Mouse (Mus musculus): ENCODE measurements at regions not wholly inside any gene's neighbourhood (a gene's known extent, or its start where the extent isn't known, plus 50 kb on each side); places are given as distances from the start of the nearest gene placed in this dataset.

- DNase-seq (ENCODE audit: low read depth) = no peak
Observed at GRCm38 (mm10) chr5:43089941-43090340, 143.0 kb upstream of the Cpeb2 start.

- no peak for DNase-seq (ENCODE audit: low read depth)
Observed at GRCm38 (mm10) chr5:43093647-43094326, 139.2 kb upstream of the Cpeb2 start.

- DNase-seq (ENCODE audit: low read depth) = no peak
Observed at GRCm38 (mm10) chr5:43094329-43094898, 138.6 kb upstream of the Cpeb2 start.

DNA sequence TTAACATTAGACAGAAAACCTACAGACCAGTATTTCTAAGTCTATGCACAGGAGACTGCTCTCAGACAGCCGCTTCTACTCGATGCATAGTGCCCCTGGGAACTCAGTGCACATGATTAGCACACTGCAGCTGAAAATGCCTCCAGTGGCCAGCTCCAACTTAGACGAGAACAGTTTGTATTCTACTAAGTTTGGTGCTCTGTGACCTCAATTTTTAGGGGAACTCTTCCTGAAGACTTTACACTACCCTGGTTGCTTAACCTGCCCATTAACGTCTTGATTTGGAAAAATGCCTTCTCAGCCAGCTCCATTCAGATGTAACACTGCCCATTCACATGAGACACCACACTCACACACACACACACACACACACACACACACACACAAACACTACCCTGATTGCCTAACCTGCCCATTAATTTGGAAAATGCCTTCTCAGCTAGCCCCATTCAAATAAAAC is 130.9 kb upstream of the Cpeb2 start:
- DNase-seq (ENCODE audit: low read depth) = no peak

- no peak for DNase-seq (ENCODE audit: low read depth)
Observed at GRCm38 (mm10) chr5:43102590-43102989, 130.4 kb upstream of the Cpeb2 start.

DNA sequence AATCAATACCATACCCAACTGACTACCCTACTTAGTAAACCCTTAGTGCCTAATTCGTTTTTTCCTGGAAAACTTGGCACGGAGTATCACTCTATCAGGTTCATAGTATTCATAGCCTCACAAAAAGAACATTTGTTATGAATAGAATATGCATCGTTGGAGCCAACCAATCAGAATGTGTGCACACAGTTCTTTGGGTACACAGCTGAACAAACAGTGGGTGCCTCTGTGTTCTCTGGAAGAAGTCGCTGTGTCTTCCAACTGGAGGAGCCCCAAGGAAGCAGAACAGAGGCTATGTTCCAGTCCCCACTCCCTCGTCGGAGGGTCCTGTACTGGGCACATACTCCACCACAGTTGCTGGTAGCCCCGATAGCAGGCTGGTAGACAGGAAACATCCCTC is 129.2 kb upstream of the Cpeb2 start:
- no peak for DNase-seq (ENCODE audit: low read depth)

- DNase-seq (ENCODE audit: low read depth) = no peak
Observed at GRCm38 (mm10) chr5:43105528-43105927, 127.4 kb upstream of the Cpeb2 start.

- DNase-seq (ENCODE audit: low read depth) = no peak
Observed at GRCm38 (mm10) chr5:43107436-43108259, 125.3 kb upstream of the Cpeb2 start.

- no peak for DNase-seq (ENCODE audit: low read depth)
Observed at GRCm38 (mm10) chr5:43108260-43108589, 124.7 kb upstream of the Cpeb2 start.

GRCm38 (mm10) chr5:43110122-43110521 is 122.8 kb upstream of the Cpeb2 start:
- DNase-seq (ENCODE audit: low read depth) = no peak

GRCm38 (mm10) chr5:43111740-43112139 is 121.2 kb upstream of the Cpeb2 start:
- DNase-seq (ENCODE audit: low read depth) = no peak

DNA sequence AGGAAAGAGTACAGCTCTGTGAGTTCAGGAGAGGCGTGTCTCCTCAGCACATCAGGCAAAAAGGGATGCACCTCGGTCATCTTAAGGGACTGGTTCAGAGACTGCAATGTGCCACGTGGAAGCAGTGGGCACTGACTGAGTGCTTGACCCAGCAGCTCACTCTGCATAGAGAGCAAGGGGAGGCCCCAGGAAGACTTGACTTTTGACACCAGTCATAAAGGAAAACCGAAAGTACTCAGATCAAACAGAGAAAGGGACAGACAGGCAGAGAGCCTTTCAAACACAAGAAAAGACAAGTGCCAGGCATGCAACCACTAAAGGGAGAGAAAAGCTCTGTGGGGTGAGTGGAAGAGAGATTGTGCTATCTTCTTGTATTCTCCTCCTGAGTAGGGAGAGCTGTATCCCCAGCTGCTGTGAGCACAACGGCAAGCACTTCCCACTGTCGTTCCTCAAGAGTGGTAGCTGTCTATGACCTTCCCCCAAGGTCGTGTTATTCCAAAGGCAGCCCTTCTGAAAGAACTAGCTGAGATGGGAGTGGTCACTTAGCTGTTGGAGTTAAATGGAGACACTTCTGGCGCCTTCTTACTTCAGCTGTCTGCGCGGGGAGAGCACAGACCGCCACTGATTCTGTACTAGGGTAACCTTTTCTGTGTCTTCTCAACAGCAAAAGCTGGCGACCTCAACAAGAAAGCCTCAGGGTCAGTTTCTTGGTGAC is 119.4 kb upstream of the Cpeb2 start:
- no peak for DNase-seq (ENCODE audit: low read depth)

- DNase-seq (ENCODE audit: low read depth) = no peak
Observed at GRCm38 (mm10) chr5:43115507-43115906, 117.5 kb upstream of the Cpeb2 start.

DNA sequence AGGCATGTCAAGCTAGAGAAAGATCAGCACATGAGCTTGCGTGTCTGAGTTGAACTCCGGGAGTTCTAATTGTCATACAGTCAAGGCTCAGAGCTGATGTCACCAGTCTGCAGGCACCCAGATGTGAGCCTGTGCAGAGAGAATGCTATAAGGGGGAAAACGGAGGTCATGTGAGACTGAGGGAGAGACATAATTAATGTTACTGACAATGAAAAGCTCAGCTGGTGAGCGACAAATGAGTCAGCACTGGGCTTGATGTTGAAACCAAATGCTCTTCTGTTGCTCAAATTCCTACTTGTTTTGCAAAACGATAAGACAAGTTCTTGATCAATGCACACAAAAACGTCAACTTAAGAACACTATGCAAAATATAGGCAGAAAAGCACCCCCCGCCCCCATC is 116.1 kb upstream of the Cpeb2 start:
- DNase-seq (ENCODE audit: low read depth) = peak; percentile 38

DNA sequence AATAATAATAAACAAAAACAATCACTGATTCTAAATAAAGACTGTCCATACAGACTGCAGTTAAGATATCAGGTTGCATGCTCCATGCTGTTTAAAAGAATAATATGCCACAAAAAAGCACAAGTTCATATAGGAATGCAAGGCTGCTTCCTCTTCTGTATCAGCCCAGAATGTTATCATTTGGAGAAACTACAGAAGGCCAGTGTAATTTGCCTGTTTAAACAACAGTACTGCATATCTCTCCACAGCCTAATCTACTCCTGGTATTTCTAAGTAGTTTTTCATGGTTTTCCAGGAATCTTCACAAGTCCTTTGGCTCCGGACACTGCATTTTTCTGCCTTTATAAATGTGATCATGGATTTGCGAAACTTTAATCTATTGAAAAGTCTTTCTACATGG is 111.9 kb upstream of the Cpeb2 start:
- DNase-seq (ENCODE audit: low read depth) = no peak

DNA sequence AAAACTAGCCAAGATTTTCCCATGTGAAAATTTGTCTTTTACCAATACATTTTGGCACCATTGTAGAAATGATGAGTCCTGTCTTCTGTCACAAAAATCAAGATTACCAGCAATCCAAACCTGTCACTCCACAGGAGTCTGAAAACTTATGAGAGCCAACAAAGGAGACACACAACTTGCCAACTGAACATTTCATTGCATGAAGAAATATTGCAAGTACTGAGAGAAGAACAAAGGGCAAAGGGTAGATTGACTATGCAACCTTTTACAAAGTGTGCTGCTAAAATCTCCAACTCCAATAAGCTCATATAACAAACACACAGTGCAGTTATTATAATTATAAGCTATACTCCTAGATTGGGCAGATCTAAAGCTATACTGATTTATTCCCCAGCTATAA is 108.7 kb upstream of the Cpeb2 start:
- no peak for DNase-seq (ENCODE audit: low read depth)

- DNase-seq (ENCODE audit: low read depth) = no peak
Observed at GRCm38 (mm10) chr5:43125774-43126536, 107.0 kb upstream of the Cpeb2 start.

DNA sequence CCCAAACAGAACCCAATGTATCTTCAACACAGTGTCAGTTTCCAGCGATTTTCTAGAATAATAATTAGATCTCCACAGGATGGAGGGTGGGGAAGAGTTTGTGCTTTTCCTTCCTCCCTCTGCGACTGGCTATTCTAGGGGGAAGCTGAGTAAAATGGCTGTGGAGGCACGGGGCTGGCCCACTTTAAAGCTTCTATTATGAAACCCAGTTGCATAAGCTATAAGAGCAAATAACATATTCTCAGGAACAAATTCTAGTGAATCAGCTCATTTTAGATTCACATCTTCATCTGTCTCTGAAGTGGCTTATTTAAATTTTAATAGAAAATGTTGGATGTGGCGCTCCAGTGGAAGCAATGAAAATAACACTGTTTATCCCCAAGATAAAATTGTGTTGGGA is 102.6 kb upstream of the Cpeb2 start:
- DNase-seq (ENCODE audit: low read depth) = no peak

DNA sequence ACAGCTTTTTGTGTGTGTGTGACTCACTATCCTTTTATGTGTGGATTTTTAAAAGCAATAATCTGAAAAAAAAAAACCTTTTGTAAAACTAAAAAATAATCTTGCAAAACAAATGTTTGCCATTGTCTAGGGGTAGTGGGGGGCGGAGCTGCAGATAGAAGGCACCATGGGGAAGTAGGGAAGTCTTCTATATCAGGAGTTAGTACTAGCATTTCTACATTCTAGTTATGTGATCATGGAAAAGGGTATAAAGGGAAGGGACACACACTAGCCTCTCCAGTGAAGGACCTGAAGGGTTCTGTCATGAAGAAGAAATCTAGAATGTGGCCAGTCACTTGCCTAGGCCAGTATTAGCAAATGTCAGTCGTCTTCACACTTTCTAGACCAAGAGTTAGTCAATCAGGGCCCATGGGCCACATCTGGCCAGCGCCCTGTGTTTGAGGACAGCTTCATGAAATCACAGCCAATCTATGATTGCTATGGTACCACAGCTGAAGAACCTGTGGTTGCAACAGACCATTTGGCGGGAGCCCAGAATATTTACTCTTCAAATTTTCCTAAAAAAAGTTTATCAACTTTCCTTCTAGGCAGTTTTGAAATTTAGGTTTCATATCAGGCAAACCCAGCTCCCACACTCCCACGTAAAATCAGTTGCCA is 101.9 kb upstream of the Cpeb2 start:
- DNase-seq (ENCODE audit: low read depth) = no peak

- DNase-seq (ENCODE audit: low read depth) = no peak
Observed at GRCm38 (mm10) chr5:43133672-43134071, 99.3 kb upstream of the Cpeb2 start.

DNA sequence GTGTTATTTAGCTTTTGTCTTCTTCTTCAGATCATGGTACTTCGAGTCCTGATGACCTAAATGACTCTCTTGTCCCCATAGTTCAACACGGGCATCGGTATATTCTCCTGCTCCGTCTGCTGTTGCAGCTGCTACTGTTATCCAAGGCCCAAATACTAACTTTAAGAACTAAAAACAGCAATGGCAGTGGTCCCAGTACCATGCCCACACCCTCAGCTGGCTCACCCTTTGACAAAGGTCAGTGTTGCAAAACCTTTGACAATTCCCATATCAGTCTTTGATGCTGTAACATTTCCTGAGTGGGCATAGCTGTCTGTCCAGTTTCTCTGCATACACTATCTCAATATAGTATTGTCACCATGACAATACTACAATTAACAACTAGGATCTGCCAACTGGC is 96.8 kb upstream of the Cpeb2 start:
- DNase-seq (ENCODE audit: low read depth) = no peak

All from fibroblast of lung, adult 2 months (primary cell).